Mouse (Mus musculus) MEL (cell line): Measurements from ENCODE around the gene Gpc1.

ENCODE experiments used
- CTCF ChIP-seq, 3 experiments: IDR thresholded peaks in 2 of 3; conservative IDR thresholded peaks in 1 of 3; 2 replicates each; pipeline ENCODE4 v1.5.1; 2011 to 2012; ENCODE audit warnings: low read length in 3 of 3, low read depth in 2 of 3, mild to moderate bottlenecking in 2 of 3, improper control_type of control experiment in 1 of 3, inconsistent platforms in 1 of 3, mixed read lengths in 1 of 3, moderate library complexity in 1 of 3; ENCODE audit not compliant: control insufficient read depth in 1 of 3, insufficient read depth in 1 of 3, poor library complexity in 1 of 3, severe bottlenecking in 1 of 3
- E2F4 ChIP-seq: IDR thresholded peaks from 2 replicates; pipeline ENCODE4 v1.6.1; 2011; ENCODE audit warnings: low read depth, low read length, improper control_type of control experiment, borderline replicate concordance
- EP300 ChIP-seq, 2 experiments: IDR thresholded peaks; 2 replicates each; pipeline ENCODE4 v1.6.1; 2011; ENCODE audit warnings: improper control_type of control experiment in 2 of 2, low read length in 2 of 2, low read depth in 1 of 2, mild to moderate bottlenecking in 1 of 2
- MAX ChIP-seq: IDR thresholded peaks from 2 replicates; pipeline ENCODE4 v1.6.1; 2011; ENCODE audit warnings: low read length, improper control_type of control experiment
- MEF2A ChIP-seq: IDR thresholded peaks from 2 replicates; pipeline ENCODE4 v1.6.1; 2014; ENCODE audit warnings: low read depth, mild to moderate bottlenecking, inconsistent platforms, low read length, improper control_type of control experiment; ENCODE audit not compliant: poor library complexity, insufficient replicate concordance, severe bottlenecking; ENCODE audit errors: extremely low read depth
- MYC ChIP-seq: IDR thresholded peaks from 2 replicates; pipeline ENCODE4 v1.6.1; 2011; ENCODE audit warnings: low read depth, mild to moderate bottlenecking, low read length, improper control_type of control experiment, moderate library complexity
- POLR2A ChIP-seq, 2 experiments: IDR thresholded peaks; 2 replicates each; pipeline ENCODE4 v1.6.1; 2011 to 2012; ENCODE audit warnings: low read length in 2 of 2, mild to moderate bottlenecking in 2 of 2, control low read depth in 1 of 2, improper control_type of control experiment in 1 of 2, low read depth in 1 of 2, moderate library complexity in 1 of 2; ENCODE audit not compliant: control insufficient read depth in 1 of 2, insufficient read depth in 1 of 2, poor library complexity in 1 of 2
- POLR2AphosphoS2 ChIP-seq: IDR thresholded peaks from 2 replicates; pipeline ENCODE4 v1.6.1; 2011; ENCODE audit warnings: low read length, improper control_type of control experiment
- RCOR1 ChIP-seq: IDR thresholded peaks from 2 replicates; pipeline ENCODE4 v1.6.1; 2012; ENCODE audit warnings: low read depth, mild to moderate bottlenecking, inconsistent platforms, low read length, improper control_type of control experiment
- SMC3 ChIP-seq: IDR thresholded peaks from 2 replicates; pipeline ENCODE4 v1.6.1; 2011; ENCODE audit warnings: low read depth, low read length, improper control_type of control experiment
- TAL1 ChIP-seq: IDR thresholded peaks from 2 replicates; pipeline ENCODE4 v1.6.1; 2012; ENCODE audit warnings: mild to moderate bottlenecking, inconsistent platforms, low read length, moderate library complexity, mixed read lengths
- TCF12 ChIP-seq: IDR thresholded peaks from 2 replicates; pipeline ENCODE4 v1.6.1; 2014; ENCODE audit warnings: low read depth, mild to moderate bottlenecking, inconsistent platforms, low read length, improper control_type of control experiment, moderate library complexity
- USF1 ChIP-seq: IDR thresholded peaks from 2 replicates; pipeline ENCODE4 v1.6.1; 2014; ENCODE audit warnings: low read depth, mild to moderate bottlenecking, inconsistent platforms, low read length, improper control_type of control experiment, moderate library complexity
- ZNF384 ChIP-seq: IDR thresholded peaks from 2 replicates; pipeline ENCODE4 v1.6.1; 2012; ENCODE audit warnings: low read depth, mild to moderate bottlenecking, inconsistent platforms, low read length, improper control_type of control experiment

DNA sequence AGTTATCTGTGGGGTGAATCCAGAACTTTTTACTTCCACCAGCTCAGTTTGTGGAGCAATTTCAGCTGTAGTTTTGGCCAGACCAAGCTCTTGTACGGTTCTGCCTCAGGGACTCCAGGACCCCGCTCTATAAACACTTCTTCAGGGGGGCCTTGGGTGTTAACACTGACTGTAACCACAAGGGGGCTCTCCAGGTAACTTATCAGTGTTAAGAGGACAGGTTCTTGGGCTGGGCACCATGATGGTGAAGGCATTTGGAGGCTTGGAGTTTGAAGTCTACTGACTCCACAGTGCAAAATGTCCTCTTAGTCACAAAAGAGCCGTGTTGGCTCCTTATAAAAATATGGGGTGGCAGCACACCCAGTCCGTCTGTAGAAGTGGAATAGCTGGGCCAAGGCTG is 77.6 kb downstream of the Gpc1 start:
- TF ChIP-seq MEF2A (no peak), POLR2A (IDR thresholded peaks at IDR 0.05; ENCODE audit: control insufficient read depth in 1 of 2, insufficient read depth in 1 of 2, low read depth in 1 of 2, low read length in 2 of 2, poor library complexity in 1 of 2) (no peak), EP300 (IDR thresholded peaks at IDR 0.05; ENCODE audit: low read depth in 1 of 2, low read length in 2 of 2) (no peak), CTCF (IDR thresholded peaks at IDR 0.05 in 2 of 3, conservative IDR thresholded peaks at IDR 0.05 in 1 of 3; ENCODE audit: control insufficient read depth in 1 of 3, insufficient read depth in 1 of 3, low read depth in 2 of 3, low read length in 3 of 3, poor library complexity in 1 of 3, severe bottlenecking in 1 of 3) (peak; percentile 47 to 76 (median 67)), MAX (no peak), USF1 (no peak), ZNF384 (no peak), E2F4 (no peak), MYC (no peak), RCOR1 (no peak), SMC3 (peak; percentile 54), TCF12 (0 out of 2 replicates have a peak, but pooled peaks have one; percentile 11), TAL1 (no peak), POLR2AphosphoS2 (no peak)
